Mouse (Mus musculus) T-helper 2 cell (primary cell): ENCODE measurements around the gene Esrrg.

Experiments
- in situ Hi-C: fragments of 300-600 bp; cut with MboI, MseI; formaldehyde crosslinking; loops from one replicate; pipeline ENCODE4 v1.15.1; 2025; ENCODE audit warnings: high pct_unique_total_duplicates

Gene Esrrg

DNA sequence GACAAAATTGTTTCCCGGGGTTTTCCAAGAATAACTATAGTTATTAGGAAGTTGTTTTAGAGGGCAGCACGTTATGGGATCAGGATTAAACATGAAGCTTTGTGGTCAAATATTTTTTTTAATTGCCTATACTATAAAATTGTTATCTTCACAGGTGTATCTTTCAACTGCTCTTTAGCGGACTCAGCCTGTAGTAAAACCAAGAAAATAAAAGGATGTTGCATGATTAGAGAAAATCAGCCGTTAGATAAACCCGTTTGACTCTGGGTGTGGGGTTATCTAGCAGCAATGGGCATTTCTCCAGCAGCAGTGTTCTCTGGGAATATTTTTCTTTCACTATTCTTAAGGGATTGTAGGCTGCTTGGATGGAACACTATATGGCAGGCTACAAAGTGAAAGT is 96.8 kb downstream of the Esrrg start:
- in situ Hi-C loops = no loop called here

- in situ Hi-C loops = no loop called here
Observed at GRCm38 (mm10) chr1:187706046-187706445, 97.5 kb downstream of the Esrrg start.

GRCm38 (mm10) chr1:187707176-187707575 is 98.6 kb downstream of the Esrrg start:
- in situ Hi-C loops = no loop called here

DNA sequence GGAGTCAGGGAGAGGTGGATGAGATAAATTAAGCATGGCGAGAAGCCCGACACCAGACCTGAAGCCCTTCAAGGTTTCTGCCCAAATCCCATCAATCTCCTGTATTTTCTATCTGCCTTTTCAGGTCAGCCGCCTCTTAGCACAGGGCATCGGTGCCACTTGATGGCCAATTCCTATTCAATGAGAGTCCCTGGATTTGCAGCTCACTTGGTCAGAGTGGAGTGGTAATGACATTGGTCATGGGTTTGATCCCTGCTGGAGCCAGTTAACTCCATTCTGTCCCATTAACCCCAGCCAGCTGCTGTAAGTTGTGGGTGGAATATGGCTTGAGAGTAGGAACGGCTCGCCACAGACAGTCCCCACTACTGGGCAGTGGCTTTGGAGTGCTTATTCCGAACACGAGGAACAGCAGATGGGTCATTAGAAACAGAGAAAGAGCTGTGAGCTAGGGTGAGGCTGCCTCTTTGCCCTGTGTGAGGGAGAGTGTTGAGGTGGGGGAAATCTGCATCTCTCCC is 101.9 kb downstream of the Esrrg start:
- in situ Hi-C loops = no loop called here

DNA sequence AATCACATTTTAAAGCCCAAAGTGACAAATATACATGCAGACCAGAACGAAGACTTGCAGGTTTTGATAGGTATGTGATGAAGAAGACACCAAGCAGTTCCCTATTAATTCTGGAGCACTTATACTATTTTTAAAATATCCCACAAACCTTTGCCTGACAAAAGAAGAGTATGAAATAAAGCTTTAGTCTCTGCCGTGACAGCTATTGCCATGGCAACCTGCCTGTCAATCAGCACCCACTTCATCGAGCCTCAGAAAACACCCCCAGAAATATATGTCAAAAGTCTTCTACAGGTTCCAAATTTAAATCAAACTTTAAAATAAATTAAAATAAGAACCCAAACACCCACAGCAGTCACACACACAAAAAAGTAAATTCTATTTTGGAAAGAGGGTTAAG is 112.4 kb downstream of the Esrrg start:
- in situ Hi-C loops = no loop called here

- in situ Hi-C loops = no loop called here
Observed at GRCm38 (mm10) chr1:187722016-187722415, 113.4 kb downstream of the Esrrg start.

GRCm38 (mm10) chr1:187724651-187725050 is 116.1 kb downstream of the Esrrg start:
- in situ Hi-C loops = no loop called here

GRCm38 (mm10) chr1:187725351-187725750 is 116.8 kb downstream of the Esrrg start:
- in situ Hi-C loops = no loop called here

DNA sequence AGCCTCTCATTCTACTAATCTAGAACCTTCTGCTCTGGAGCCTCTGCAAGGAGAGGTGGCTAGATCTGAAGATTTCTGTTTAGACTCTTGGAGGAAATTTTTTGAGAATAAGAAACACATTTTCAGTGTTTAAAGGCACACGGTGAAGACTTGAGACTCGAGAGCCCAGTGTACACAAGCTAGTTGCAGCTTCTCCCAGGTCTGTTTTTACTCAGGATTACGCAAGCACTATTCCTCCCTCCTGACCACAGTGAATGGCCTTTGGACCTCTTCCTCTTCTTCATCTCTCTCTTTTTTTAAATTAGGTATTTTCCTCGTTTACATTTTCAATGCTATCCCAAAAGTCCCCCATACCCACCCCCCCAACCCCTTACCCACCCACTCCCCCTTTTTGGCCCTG is 122.6 kb downstream of the Esrrg start:
- in situ Hi-C loops = no loop called here

DNA sequence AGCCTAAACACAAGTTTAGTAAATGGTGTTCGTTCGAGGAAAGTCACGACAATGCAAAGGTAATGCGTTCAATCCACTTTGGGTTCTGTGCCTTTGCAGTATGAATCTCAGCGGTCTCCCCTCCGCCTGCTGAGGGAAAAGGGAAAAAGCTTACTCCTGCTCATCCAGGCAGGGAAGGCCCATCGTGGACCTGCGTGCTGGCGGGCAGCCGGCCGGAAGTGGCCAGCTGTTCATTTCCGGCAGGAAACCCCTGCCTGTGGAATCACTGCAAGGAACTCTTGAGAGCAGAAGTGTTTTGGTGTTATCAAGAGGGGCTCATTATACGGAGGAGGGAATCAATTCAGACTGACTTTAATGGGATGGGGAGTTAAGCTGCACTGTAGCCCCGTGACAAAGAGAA is 127.9 kb downstream of the Esrrg start:
- in situ Hi-C loops = no loop called here

DNA sequence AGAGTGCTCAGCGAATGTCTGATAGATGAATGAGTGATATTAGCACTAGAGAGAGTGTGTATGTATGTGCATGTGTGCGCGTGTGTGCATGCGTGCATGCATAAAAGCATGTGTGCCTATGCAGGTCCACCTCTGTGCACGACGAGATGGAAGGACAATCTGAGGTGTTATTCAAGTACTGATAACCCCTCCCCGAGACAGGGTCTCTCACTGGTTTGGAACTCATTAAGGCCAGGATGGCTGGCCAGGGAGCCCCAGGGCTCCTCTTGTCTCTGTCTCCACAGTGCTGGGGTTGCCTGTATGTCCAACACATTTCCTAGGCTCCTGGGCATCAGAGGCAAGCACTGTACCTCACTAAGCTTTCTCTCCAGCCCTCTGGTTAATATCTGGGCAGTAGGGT is 128.7 kb downstream of the Esrrg start:
- in situ Hi-C loops = no loop called here

GRCm38 (mm10) chr1:187740531-187740930 is 131.9 kb downstream of the Esrrg start:
- in situ Hi-C loops = no loop called here

GRCm38 (mm10) chr1:187741306-187741705 is 132.7 kb downstream of the Esrrg start:
- in situ Hi-C loops = no loop called here

DNA sequence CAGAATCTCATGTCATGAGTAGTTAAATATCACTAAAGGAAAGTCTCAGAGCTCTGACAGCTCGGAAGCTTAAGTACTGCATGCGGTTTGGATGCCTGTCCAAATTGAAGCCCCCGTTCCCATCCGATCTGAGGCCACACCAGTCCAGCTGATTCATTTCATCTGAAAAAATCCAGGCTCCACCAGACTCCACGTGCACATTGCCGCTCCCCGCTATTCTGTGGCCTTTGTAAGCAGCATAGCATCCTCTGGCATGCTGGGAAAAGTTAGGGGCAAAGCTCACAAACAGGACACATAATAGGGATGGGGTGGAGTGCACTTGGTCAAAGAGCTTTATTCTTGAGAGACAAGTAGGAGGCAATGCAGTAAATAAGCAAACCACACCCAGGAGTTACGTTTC is 133.5 kb downstream of the Esrrg start:
- in situ Hi-C loops = no loop called here

DNA sequence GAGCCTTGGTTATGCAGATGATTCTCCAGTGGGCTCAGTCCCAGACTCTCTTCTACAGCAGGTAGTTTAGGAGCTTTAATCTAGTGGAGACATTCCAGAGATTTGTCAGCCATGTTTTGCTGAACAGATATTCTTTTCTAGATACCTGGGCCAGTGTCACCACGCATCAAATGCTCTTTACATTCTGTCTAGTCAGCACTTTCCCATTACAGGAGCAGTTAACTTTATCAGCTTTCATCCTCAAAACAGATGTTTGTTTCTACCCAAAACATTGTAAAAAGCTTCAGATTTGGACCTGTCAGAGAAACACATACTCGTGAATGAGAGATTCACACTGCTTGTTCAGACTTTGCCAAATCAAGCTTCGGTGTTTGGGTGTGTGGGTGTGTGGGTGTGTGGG is 140.7 kb downstream of the Esrrg start:
- in situ Hi-C loops = no loop called here

- in situ Hi-C loops = no loop called here
Observed at GRCm38 (mm10) chr1:187749931-187750330, 141.3 kb downstream of the Esrrg start.

GRCm38 (mm10) chr1:187755528-187755927 is 146.9 kb downstream of the Esrrg start:
- in situ Hi-C loops = no loop called here

DNA sequence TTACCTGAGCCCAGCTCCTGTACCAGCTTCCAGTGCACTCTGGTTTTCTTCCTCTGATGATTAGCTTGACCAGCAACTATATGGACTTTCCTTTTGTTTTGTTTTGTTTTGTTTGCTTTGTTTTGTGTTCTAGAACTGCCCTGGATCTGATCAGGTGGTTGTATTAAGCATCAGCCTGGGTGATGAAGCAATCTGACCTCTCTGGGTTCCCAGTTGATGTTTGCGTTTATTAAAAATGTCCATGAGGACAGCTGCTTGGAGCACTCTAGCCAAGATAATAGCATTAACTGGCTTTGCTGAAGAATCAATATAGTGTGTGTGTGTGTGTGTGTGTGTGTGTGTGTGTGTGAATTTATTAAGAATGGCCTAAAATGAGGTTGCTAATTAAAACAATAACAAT is 149.4 kb downstream of the Esrrg start:
- in situ Hi-C loops = no loop called here

GRCm38 (mm10) chr1:187758546-187758945 is 150.0 kb downstream of the Esrrg start:
- in situ Hi-C loops = no loop called here

GRCm38 (mm10) chr1:187759536-187759935 is 150.9 kb downstream of the Esrrg start:
- in situ Hi-C loops = no loop called here

DNA sequence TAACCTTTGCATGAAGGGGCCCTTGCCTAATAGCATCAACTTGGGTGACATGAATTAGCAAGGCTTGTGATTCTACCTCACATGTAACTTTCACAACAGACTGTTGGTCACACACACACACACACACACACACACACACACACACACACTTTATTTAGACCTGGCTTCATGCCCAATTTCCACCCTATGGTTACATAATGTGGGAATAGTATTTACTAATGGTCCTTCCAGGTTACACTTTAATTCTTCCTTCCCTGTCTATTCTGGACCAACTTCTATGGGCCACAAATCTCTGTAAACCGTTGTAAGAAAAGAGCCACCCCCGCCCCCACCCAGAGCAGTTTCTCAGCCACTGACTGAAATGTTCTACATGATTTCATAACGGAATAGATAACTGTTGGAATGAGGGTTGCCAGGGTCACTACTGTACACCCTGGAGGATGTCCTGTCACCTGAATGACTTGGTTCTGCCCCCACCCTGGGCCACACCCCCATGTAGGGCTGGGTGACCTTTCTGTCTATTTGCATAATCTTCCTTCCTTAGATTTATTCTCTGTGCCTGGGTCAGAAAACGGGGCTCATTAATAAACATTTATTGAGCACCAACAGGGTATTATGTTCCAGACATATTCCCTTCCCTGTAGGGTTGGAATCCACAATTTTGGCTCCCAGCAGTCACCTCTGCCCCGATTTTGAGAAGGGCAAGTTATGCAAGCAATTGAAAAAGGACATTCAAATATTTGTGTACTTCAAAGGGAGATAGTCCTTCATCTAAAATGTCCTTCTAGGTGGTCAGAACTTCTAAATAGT is 154.3 kb downstream of the Esrrg start:
- in situ Hi-C loops = no loop called here

- in situ Hi-C loops = no loop called here
Observed at GRCm38 (mm10) chr1:187763451-187763755, 154.8 kb downstream of the Esrrg start.

DNA sequence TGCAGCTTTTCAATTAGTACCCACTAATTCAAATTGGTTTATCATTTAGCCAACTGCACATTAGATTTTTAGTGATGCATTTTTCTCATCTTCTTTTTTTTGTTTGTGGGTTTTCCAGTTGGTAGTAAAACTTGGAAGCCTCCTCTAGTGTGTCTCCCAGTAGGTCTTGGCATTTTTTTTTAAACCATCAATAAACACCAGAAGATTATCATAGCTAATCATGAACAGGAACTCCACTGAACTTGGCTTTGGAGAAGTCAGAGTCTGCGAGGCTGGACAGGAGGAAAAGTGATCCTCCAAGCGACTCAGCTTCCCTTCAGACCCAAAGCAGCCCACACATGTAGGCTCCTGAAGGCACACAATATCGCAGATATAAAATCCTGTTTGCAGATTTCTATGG is 155.2 kb downstream of the Esrrg start:
- in situ Hi-C loops = no loop called here

- in situ Hi-C loops = no loop called here
Observed at GRCm38 (mm10) chr1:187765577-187765976, 157.0 kb downstream of the Esrrg start.
